Mouse (Mus musculus) intestine, embryonic 15.5 days (tissue): ENCODE data around the gene Trpv2. TPM values are rescaled to one million over a fixed set of nuclear protein-coding genes. Genes with fewer than 3 reads are reported as not detected.
A peak's percentile ranks its signal among the peaks of the same experiment; 100 is the strongest.

Experiments used
- ATAC-seq: fragments of 200-750 bp; cut with Nextera tagmentation; 2 replicates; pipeline ENCODE4 v1.8.0; 2017; ENCODE audit warnings: moderate TSS enrichment, moderate library complexity
- H3K27ac ChIP-seq: fragments of 300-500 bp; sonication (generic); 2 replicates; pipeline ENCODE4 v1.5.1; 2015; ENCODE audit warnings: mild to moderate bottlenecking, inconsistent platforms
- H3K27me3 ChIP-seq: fragments of 300-500 bp; sonication (generic); replicated peaks from 2 replicates; pipeline ENCODE4 v1.6.1; 2015; ENCODE audit warnings: inconsistent platforms
- H3K36me3 ChIP-seq: fragments of 300-500 bp; sonication (generic); 2 replicates; pipeline ENCODE4 v1.6.1; 2015; ENCODE audit warnings: inconsistent platforms
- H3K4me1 ChIP-seq: fragments of 300-500 bp; sonication (generic); replicated peaks from 2 replicates; pipeline ENCODE4 v1.6.1; 2015; ENCODE audit warnings: inconsistent platforms
- H3K4me2 ChIP-seq: fragments of 300-500 bp; sonication (generic); replicated peaks from 2 replicates; pipeline ENCODE4 v1.6.1; 2015; ENCODE audit warnings: mild to moderate bottlenecking, inconsistent platforms
- H3K4me3 ChIP-seq: fragments of 300-500 bp; sonication (generic); replicated peaks from 2 replicates; pipeline ENCODE4 v1.5.1; 2015; ENCODE audit warnings: inconsistent platforms
- H3K9ac ChIP-seq: fragments of 300-500 bp; sonication (generic); 2 replicates; pipeline ENCODE4 v1.6.1; 2015; ENCODE audit warnings: inconsistent platforms
- H3K9me3 ChIP-seq: fragments of 300-500 bp; sonication (generic); 2 replicates; pipeline ENCODE4 v1.6.1; 2016; ENCODE audit warnings: inconsistent platforms
- WGBS: fragments of 180-500 bp; shearing (Covaris S2); methylation state at CpG from one replicate; pipeline ENCODE4 v1.1.7; 2015; 5-methylcytosine and 5-hydroxymethylcytosine counted together
- polyA plus RNA-seq: library from polyadenylated mRNA; unstranded; fragments of >200 nt; fragmentation: Nextera tagmentation; extraction: Ambion mirVana; gene quantifications from 2 replicates; pipeline ENCODE4 v1.2.1, GENCODE M21; 2015

Gene Trpv2
- polyA plus RNA-seq, 1 experiment from 2014 or later, result 10.7 TPM

GRCm38 (mm10) chr11:62607170-62607951 is 33.1 kb downstream of the Trpv2 start:
- peaks cover 33% of the 10 kb centered on the region for H3K36me3 ChIP-seq
- WGBS, result 70% methylated on average over 10 of the region's 10 CpGs

GRCm38 (mm10) chr11:62607952-62608201 is 33.6 kb downstream of the Trpv2 start:
- Histone ChIP-seq H3K9me3 (no peaks in the 10 kb centered on the region), H3K4me3 (no peak overlapping the region), H3K27ac (no peak overlapping the region), H3K36me3 (peaks cover 33% of the 10 kb centered on the region), H3K9ac (no peak overlapping the region), H3K27me3 (no peaks in the 10 kb centered on the region), H3K4me2 (no peak overlapping the region), H3K4me1 (peaks cover 18% of the 10 kb centered on the region)
- ATAC-seq, result no peak
- WGBS, result 83% methylated on average over 1 of the region's 1 CpGs

More at GRCm38 (mm10) chr11:62607170-62607951, 33.1 kb downstream of the Trpv2 start:
- Histone ChIP-seq H3K4me1 (peaks cover 18% of the 10 kb centered on the region), H3K27me3 (no peaks in the 10 kb centered on the region), H3K4me2 (no peak overlapping the region), H3K9me3 (no peaks in the 10 kb centered on the region), H3K4me3 (no peak overlapping the region), H3K9ac (no peak overlapping the region), H3K27ac (no peak overlapping the region)
- no peak for ATAC-seq

GRCm38 (mm10) chr11:62608826-62609675 is 34.8 kb downstream of the Trpv2 start:
- 77% methylated on average over 10 of the region's 10 CpGs for WGBS
- Histone ChIP-seq H3K27ac (no peak overlapping the region), H3K4me2 (no peak overlapping the region), H3K9ac (no peak overlapping the region), H3K9me3 (no peaks in the 10 kb centered on the region), H3K4me1 (peaks cover 19% of the 10 kb centered on the region), H3K27me3 (no peaks in the 10 kb centered on the region), H3K36me3 (peaks cover 33% of the 10 kb centered on the region), H3K4me3 (no peak overlapping the region)
- ATAC-seq, result no peak

- no peak overlapping the region for H3K9ac ChIP-seq
- peaks cover 29% of the 10 kb centered on the region for H3K36me3 ChIP-seq
- peaks cover 11% of the 10 kb centered on the region for H3K4me1 ChIP-seq
- no peak overlapping the region for H3K27ac ChIP-seq
- 80% methylated on average over 6 of the region's 6 CpGs for WGBS
- H3K4me2 ChIP-seq, result no peak overlapping the region
- no peak for ATAC-seq
- H3K9me3 ChIP-seq, result no peaks in the 10 kb centered on the region
- H3K4me3 ChIP-seq, result no peak overlapping the region
- no peaks in the 10 kb centered on the region for H3K27me3 ChIP-seq
These were observed 36.0 kb downstream of the Trpv2 start for GRCm38 (mm10) chr11:62610304-62610703.

GRCm38 (mm10) chr11:62612604-62613003 is 38.3 kb downstream of the Trpv2 start:
- Histone ChIP-seq H3K36me3 (peaks cover 15% of the 10 kb centered on the region), H3K4me1 (peaks cover 5% of the 10 kb centered on the region; the same call in 1 of the 2 replicates), H3K4me3 (no peak overlapping the region), H3K9me3 (no peaks in the 10 kb centered on the region), H3K27ac (no peak overlapping the region), H3K4me2 (no peak overlapping the region), H3K27me3 (no peaks in the 10 kb centered on the region), H3K9ac (no peak overlapping the region)
- WGBS, result 85% methylated on average over 10 of the region's 10 CpGs
- no peak for ATAC-seq

GRCm38 (mm10) chr11:62613657-62614365 is 39.5 kb downstream of the Trpv2 start:
- Histone ChIP-seq H3K4me3 (no peak overlapping the region), H3K9ac (0 out of 2 replicates have a peak overlapping the region, but pooled peaks have one; percentile 30), H3K27me3 (no peaks in the 10 kb centered on the region), H3K4me1 (peaks cover 5% of the 10 kb centered on the region; the same call in 1 of the 2 replicates), H3K36me3 (peaks cover 13% of the 10 kb centered on the region), H3K4me2 (peak overlapping the region; percentile 46), H3K27ac (peak overlapping the region; percentile 52; the same call in 1 of the 2 replicates), H3K9me3 (no peaks in the 10 kb centered on the region)
- peak; percentile 89 for ATAC-seq
- 21% methylated on average over 19 of the region's 19 CpGs for WGBS

- Histone ChIP-seq H3K4me3 (no peak overlapping the region), H3K4me2 (no peak overlapping the region), H3K36me3 (peaks cover 15% of the 10 kb centered on the region), H3K27me3 (no peaks in the 10 kb centered on the region), H3K9me3 (no peaks in the 10 kb centered on the region), H3K27ac (no peak overlapping the region), H3K9ac (no peak overlapping the region), H3K4me1 (peaks cover 5% of the 10 kb centered on the region; the same call in 1 of the 2 replicates)
- no peak for ATAC-seq
- 88% methylated on average over 8 of the region's 8 CpGs for WGBS
These were observed 40.7 kb downstream of the Trpv2 start for GRCm38 (mm10) chr11:62614876-62615410.

GRCm38 (mm10) chr11:62615456-62615855 is 41.2 kb downstream of the Trpv2 start:
- no peak overlapping the region for H3K4me3 ChIP-seq
- H3K4me2 ChIP-seq, result no peak overlapping the region
- ATAC-seq, result no peak; the same call in 1 of the 2 replicates
- no peaks in the 10 kb centered on the region for H3K27me3 ChIP-seq
- 85% methylated on average over 4 of the region's 4 CpGs for WGBS
- H3K4me1 ChIP-seq, result peaks cover 5% of the 10 kb centered on the region; the same call in 1 of the 2 replicates
- no peak overlapping the region for H3K9ac ChIP-seq
- H3K9me3 ChIP-seq, result no peaks in the 10 kb centered on the region
- 0 out of 2 replicates have a peak overlapping the region, but pooled peaks have one; percentile 1 for H3K27ac ChIP-seq
- peaks cover 15% of the 10 kb centered on the region for H3K36me3 ChIP-seq

- WGBS, result 90% methylated on average over 8 of the region's 8 CpGs
- no peak overlapping the region for H3K9ac ChIP-seq
- peaks cover 9% of the 10 kb centered on the region; the same call in 1 of the 2 replicates for H3K36me3 ChIP-seq
- no peaks in the 10 kb centered on the region for H3K9me3 ChIP-seq
- no peak overlapping the region for H3K4me3 ChIP-seq
- peaks cover 13% of the 10 kb centered on the region for H3K4me1 ChIP-seq
- H3K4me2 ChIP-seq, result no peak overlapping the region
- ATAC-seq, result no peak
- H3K27ac ChIP-seq, result no peak overlapping the region
- no peaks in the 10 kb centered on the region for H3K27me3 ChIP-seq
These were observed 46.8 kb downstream of the Trpv2 start for GRCm38 (mm10) chr11:62621079-62621478.

GRCm38 (mm10) chr11:62621586-62622283 is 47.4 kb downstream of the Trpv2 start:
- H3K9ac ChIP-seq, result no peak overlapping the region
- ATAC-seq, result no peak

GRCm38 (mm10) chr11:62622850-62623249 is 48.6 kb downstream of the Trpv2 start:
- 56% methylated on average over 4 of the region's 4 CpGs for WGBS
- H3K27me3 ChIP-seq, result no peaks in the 10 kb centered on the region
- peaks cover 13% of the 10 kb centered on the region for H3K4me1 ChIP-seq
- H3K4me2 ChIP-seq, result no peak overlapping the region
- no peak overlapping the region for H3K9ac ChIP-seq
- H3K36me3 ChIP-seq, result peaks cover 6% of the 10 kb centered on the region; the same call in 1 of the 2 replicates
- H3K27ac ChIP-seq, result 0 out of 2 replicates have a peak overlapping the region, but pooled peaks have one; percentile 3
- no peaks in the 10 kb centered on the region; the same call in 1 of the 2 replicates for H3K9me3 ChIP-seq
- no peak for ATAC-seq
- no peak overlapping the region for H3K4me3 ChIP-seq

More at GRCm38 (mm10) chr11:62621586-62622283, 47.4 kb downstream of the Trpv2 start:
- peaks cover 13% of the 10 kb centered on the region for H3K4me1 ChIP-seq
- peaks cover 9% of the 10 kb centered on the region; the same call in 1 of the 2 replicates for H3K36me3 ChIP-seq
- peak overlapping the region; percentile 36; the same call in 1 of the 2 replicates for H3K27ac ChIP-seq
- no peak overlapping the region for H3K4me3 ChIP-seq
- H3K27me3 ChIP-seq, result no peaks in the 10 kb centered on the region
- no peak overlapping the region for H3K4me2 ChIP-seq
- no peaks in the 10 kb centered on the region for H3K9me3 ChIP-seq
- WGBS, result 86% methylated on average over 4 of the region's 4 CpGs
